Mouse (Mus musculus) left cerebral cortex, adult 2 months (tissue): ENCODE results near the gene Hyls1. TPM values are rescaled to one million over a fixed set of nuclear protein-coding genes. Genes with fewer than 3 reads are reported as not detected.
A peak's percentile ranks its signal among the peaks of the same experiment; 100 is the strongest.

ENCODE experiments used
- DNase-seq, 2 experiments: peaks; one replicate each; pipeline ENCODE4 v3.0.0; 2021 to 2022; ENCODE audit warnings: low spot score in 2 of 2, mixed read lengths in 1 of 2; ENCODE audit errors: extremely low spot score in 1 of 2
- H3K27ac ChIP-seq: fragments of 200-600 bp; 2 replicates; pipeline ENCODE4 v1.8.1; 2022
- H3K4me3 ChIP-seq: fragments of 200-600 bp; 2 replicates; pipeline ENCODE4 v1.8.1; 2022
- CTCF ChIP-seq: fragments of 200-600 bp; IDR thresholded peaks from 2 replicates; pipeline ENCODE4 v1.8.1; 2022; ENCODE audit warnings: antibody characterized with exemption, mild to moderate bottlenecking, moderate library complexity
- intact Hi-C: fragments of 180-260 bp; cut with DNase I; formaldehyde crosslinking; loops from one replicate; pipeline ENCODE4 v1.15.1; 2025
- total RNA-seq, 2 experiments: library from RNA; stranded (reverse); gene quantifications; 2 replicates each; pipeline ENCODE4 v1.2.3; 2021

Gene Hyls1
- total RNA-seq, 2 experiments from 2014 or later: 9.0 to 9.6 TPM

- Histone ChIP-seq H3K4me3 (no peak overlapping the region), H3K27ac (no peak overlapping the region)
- intact Hi-C loops: loop anchor here (1.0 to 10.0 kb wide), 2 partner anchors 259 to 497 kb away; no protein-coding TSS in a partner anchor
- DNase-seq: peak; percentile 69 to 83
- peak; percentile 82 for TF ChIP-seq CTCF
These were observed 28.7 kb downstream of the Hyls1 start for GRCm38 (mm10) chr9:35541488-35541887.

GRCm38 (mm10) chr9:35541024-35541423 lies 29.2 kb downstream of the Hyls1 start:
- no peak for TF ChIP-seq CTCF
- no peak overlapping the region for H3K27ac ChIP-seq
- intact Hi-C loops: loop anchor here (1.0 to 10.0 kb wide), 2 partner anchors 259 to 496 kb away; no protein-coding TSS in a partner anchor
- H3K4me3 ChIP-seq: no peak overlapping the region
- no peak for DNase-seq

- Histone ChIP-seq H3K4me3 (no peak overlapping the region), H3K27ac (no peak overlapping the region)
- intact Hi-C loops: loop anchor here (5.0 kb wide), 1 partner anchor 117 kb away; the partner anchor contains the start of gene Cdon
- TF ChIP-seq CTCF: no peak
- no peak for DNase-seq
These were observed 31.0 kb downstream of the Hyls1 start for GRCm38 (mm10) chr9:35539001-35539750.

- no peak for DNase-seq
- intact Hi-C loops: loop anchor here (2.0 to 5.0 kb wide), 2 partner anchors 114 to 253 kb away; partner anchors contain the start of gene Cdon
- Histone ChIP-seq H3K4me3 (no peak overlapping the region), H3K27ac (no peak overlapping the region)
- no peak for TF ChIP-seq CTCF
These were observed 34.3 kb downstream of the Hyls1 start for GRCm38 (mm10) chr9:35535876-35536275.

GRCm38 (mm10) chr9:35535110-35535509 lies 35.1 kb downstream of the Hyls1 start:
- no peak overlapping the region for H3K27ac ChIP-seq
- TF ChIP-seq CTCF: peak; percentile 93
- intact Hi-C loops: loop anchor here (2.0 to 5.0 kb wide), 2 partner anchors 113 to 252 kb away; partner anchors contain the start of gene Cdon
- DNase-seq: peak; percentile 44 to 60
- H3K4me3 ChIP-seq: no peak overlapping the region

- intact Hi-C loops: no loop called here
- no peak for DNase-seq
These were observed 36.9 kb downstream of the Hyls1 start for GRCm38 (mm10) chr9:35533266-35533665.

GRCm38 (mm10) chr9:35529796-35530195 lies 40.4 kb downstream of the Hyls1 start:
- H3K27ac ChIP-seq: no peak overlapping the region
- no peak for DNase-seq
- H3K4me3 ChIP-seq: no peak overlapping the region
- intact Hi-C loops: no loop called here
- no peak for TF ChIP-seq CTCF

More at GRCm38 (mm10) chr9:35533266-35533665, 36.9 kb downstream of the Hyls1 start:
- Histone ChIP-seq H3K4me3 (no peak overlapping the region), H3K27ac (no peak overlapping the region)
- TF ChIP-seq CTCF: no peak

GRCm38 (mm10) chr9:35529141-35529540 lies 41.1 kb downstream of the Hyls1 start:
- intact Hi-C loops: no loop called here
- DNase-seq: no peak
- TF ChIP-seq CTCF: no peak

GRCm38 (mm10) chr9:35523941-35524411 lies 46.2 kb downstream of the Hyls1 start:
- H3K4me3 ChIP-seq: no peak overlapping the region; the same call in 1 of the 2 replicates

More at GRCm38 (mm10) chr9:35529141-35529540, 41.1 kb downstream of the Hyls1 start:
- Histone ChIP-seq H3K4me3 (no peak overlapping the region), H3K27ac (no peak overlapping the region)

GRCm38 (mm10) chr9:35523541-35523940 lies 46.7 kb downstream of the Hyls1 start:
- intact Hi-C loops: no loop called here
- Histone ChIP-seq H3K27ac (no peak overlapping the region), H3K4me3 (no peak overlapping the region)
- no peak for TF ChIP-seq CTCF
- DNase-seq: peak; percentile 47 to 52

More at GRCm38 (mm10) chr9:35523941-35524411, 46.2 kb downstream of the Hyls1 start:
- peak; percentile 96 for TF ChIP-seq CTCF
- intact Hi-C loops: loop anchor here (1.0 to 2.0 kb wide), 2 partner anchors 99 to 242 kb away; no protein-coding TSS in a partner anchor
- H3K27ac ChIP-seq: peak overlapping the region; percentile 47; the same call in 1 of the 2 replicates
- peak; percentile 76 for DNase-seq

GRCm38 (mm10) chr9:35522821-35523515 lies 47.2 kb downstream of the Hyls1 start:
- DNase-seq: no peak
- no peak overlapping the region for H3K4me3 ChIP-seq
- TF ChIP-seq CTCF: no peak
- H3K27ac ChIP-seq: no peak overlapping the region
- intact Hi-C loops: no loop called here

GRCm38 (mm10) chr9:35522241-35522640 lies 48.0 kb downstream of the Hyls1 start:
- Histone ChIP-seq H3K4me3 (no peak overlapping the region), H3K27ac (no peak overlapping the region)
- DNase-seq: no peak
- TF ChIP-seq CTCF: no peak
- intact Hi-C loops: no loop called here
